Comparison of ENCODE assay signal across 10 mouse cellular contexts in genomic region chr19:56774408-56774962, GRCm38 (mm10). TPM values are rescaled to one million over a fixed set of nuclear protein-coding genes. Genes with fewer than 3 reads are reported as not detected.
DNase-seq lines count a peak whose midpoint lies in the region; ATAC-seq lines count a peak whose summit lies in the region.
"Had no signal": no experiment of that assay in that cellular context is flagged by ENCODE, and none has a peak within 500 bp of the region (broad histone marks: within the 10 kb centered on the region; RNA-seq: fewer than 3 reads in every experiment).

No protein-coding gene starts in this region.

- no peak overlapping the region for H3K9ac ChIP-seq in midbrain, embryonic 15.5 days
- no peak overlapping the region for H3K9ac ChIP-seq in heart, embryonic 13.5 days
- H3K9ac ChIP-seq in midbrain, embryonic 14.5 days (replicated peaks; ENCODE audit: low read length): no peak overlapping the region

- no peak overlapping the region for H3K4me2 ChIP-seq in midbrain, embryonic 15.5 days
- peak overlapping the region; percentile 26; the same call in 1 of the 2 replicates for H3K4me2 ChIP-seq in heart, embryonic 13.5 days
- no peak overlapping the region for H3K4me2 ChIP-seq in midbrain, embryonic 14.5 days (ENCODE audit: low read length)

- 63% methylated on average over 9 of the region's 9 CpGs for WGBS in midbrain, embryonic 10.5 days
- 69% methylated on average over 9 of the region's 9 CpGs for WGBS in midbrain, embryonic 15.5 days
- 22% methylated on average over 9 of the region's 9 CpGs for WGBS in heart, embryonic 13.5 days
- 75% methylated on average over 9 of the region's 9 CpGs for WGBS in midbrain, embryonic 14.5 days

- peaks cover 46% of the 10 kb centered on the region for H3K4me1 ChIP-seq in midbrain, embryonic 10.5 days
- peaks cover 11% of the 10 kb centered on the region for H3K4me1 ChIP-seq in midbrain, embryonic 15.5 days
- peaks cover 49% of the 10 kb centered on the region for H3K4me1 ChIP-seq in heart, embryonic 13.5 days
- H3K4me1 ChIP-seq in midbrain, embryonic 14.5 days (ENCODE audit: control insufficient read depth, insufficient read depth, low read length): peaks cover 21% of the 10 kb centered on the region

- H3K36me3 ChIP-seq in midbrain, embryonic 10.5 days: no peaks in the 10 kb centered on the region
- no peaks in the 10 kb centered on the region for H3K36me3 ChIP-seq in midbrain, embryonic 15.5 days (replicated peaks)
- H3K36me3 ChIP-seq in heart, embryonic 13.5 days: no peaks in the 10 kb centered on the region
- H3K36me3 ChIP-seq in midbrain, embryonic 14.5 days (ENCODE audit: control insufficient read depth, insufficient read depth, low read length): no peaks in the 10 kb centered on the region

- ATAC-seq in midbrain, embryonic 15.5 days (replicated peaks): no peak
- peak; percentile 40; the same call in 1 of the 2 replicates for ATAC-seq in heart, embryonic 13.5 days (ENCODE audit: extremely low read depth, insufficient number of reproducible peaks, low FRiP score, low TSS enrichment)
- no peak for ATAC-seq in midbrain, embryonic 14.5 days (ENCODE audit: low FRiP score, low TSS enrichment)

- no peak for DNase-seq in midbrain, embryonic 10.5 days (ENCODE audit: low spot score)
- DNase-seq in lung, postnatal 14 days: peak; percentile 15
- no peak for DNase-seq in cerebellum, postnatal 4 days (ENCODE audit: low spot score in 2 of 2)
- DNase-seq in neural tube, embryonic 10.5 days (ENCODE audit: extremely low spot score, low spot score): no peak
- DNase-seq in midbrain, embryonic 14.5 days: no peak
- DNase-seq: right cerebral cortex, postnatal 25 days had no signal

- H3K9me3 ChIP-seq in midbrain, embryonic 10.5 days (replicated peaks): no peaks in the 10 kb centered on the region
- no peaks in the 10 kb centered on the region for H3K9me3 ChIP-seq in midbrain, embryonic 15.5 days
- H3K9me3 ChIP-seq in heart, embryonic 13.5 days: no peaks in the 10 kb centered on the region
- H3K9me3 ChIP-seq in midbrain, embryonic 14.5 days (ENCODE audit: control insufficient read depth, low read length): no peaks in the 10 kb centered on the region

- 0 out of 2 replicates have a peak overlapping the region, but pooled peaks have one; percentile 30 for H3K27ac ChIP-seq in midbrain, embryonic 10.5 days (replicated peaks)
- H3K27ac ChIP-seq in midbrain, embryonic 15.5 days: no peak overlapping the region
- H3K27ac ChIP-seq in heart, embryonic 13.5 days (replicated peaks): peak overlapping the region; percentile 89
- no peak overlapping the region for H3K27ac ChIP-seq in midbrain, embryonic 14.5 days (replicated peaks; ENCODE audit: low read depth, low read length)
- H3K27ac ChIP-seq: kidney, postnatal 0 days had no signal

- peaks cover 87% of the 10 kb centered on the region for H3K27me3 ChIP-seq in midbrain, embryonic 10.5 days (ENCODE audit: low read depth, poor library complexity, severe bottlenecking)
- H3K27me3 ChIP-seq in midbrain, embryonic 15.5 days (replicated peaks): peaks cover 31% of the 10 kb centered on the region
- no peaks in the 10 kb centered on the region; the same call in 1 of the 2 replicates for H3K27me3 ChIP-seq in heart, embryonic 13.5 days (replicated peaks)
- H3K27me3 ChIP-seq in midbrain, embryonic 14.5 days (ENCODE audit: control insufficient read depth, insufficient read depth, low read length): peaks cover 31% of the 10 kb centered on the region

- H3K4me3 ChIP-seq in midbrain, embryonic 10.5 days: no peak overlapping the region
- no peak overlapping the region for H3K4me3 ChIP-seq in midbrain, embryonic 15.5 days
- no peak overlapping the region for H3K4me3 ChIP-seq in heart, embryonic 13.5 days
- no peak overlapping the region for H3K4me3 ChIP-seq in midbrain, embryonic 14.5 days (replicated peaks; ENCODE audit: low read depth, low read length)
- H3K4me3 ChIP-seq: erythroblast, embryonic 14.5 days had no signal

RNA-seq across cellular contexts. Expression of gene Ccdc186, which starts 47.5 kb away (rescaled TPM):
- polyA plus RNA-seq in midbrain, embryonic 10.5 days (2016; fragmentation: Nextera tagmentation; extraction: Ambion mirVana): 15.4 and 17.6 TPM in 2 replicates
- polyA plus RNA-seq in midbrain, embryonic 15.5 days (2015; fragmentation: Nextera tagmentation; extraction: Ambion mirVana): 25.3 and 27.3 TPM in 2 replicates
- polyA plus RNA-seq in heart, embryonic 13.5 days (2015; fragmentation: Nextera tagmentation; extraction: Ambion mirVana): 15.6 and 15.8 TPM in 2 replicates
- 24.6 and 27.7 TPM in 2 replicates for polyA plus RNA-seq in midbrain, embryonic 14.5 days (2014; fragmentation: Nextera tagmentation; extraction: Ambion mirVana)

RNA-seq across cellular contexts. Expression of gene Tdrd1, which starts 51.5 kb away (rescaled TPM):
- 0.32 TPM in 2 replicates for polyA plus RNA-seq in midbrain, embryonic 10.5 days (2016; fragmentation: Nextera tagmentation; extraction: Ambion mirVana)
- polyA plus RNA-seq in midbrain, embryonic 15.5 days (2015; fragmentation: Nextera tagmentation; extraction: Ambion mirVana): 0.72 and 0.88 TPM in 2 replicates
- polyA plus RNA-seq in heart, embryonic 13.5 days (2015; fragmentation: Nextera tagmentation; extraction: Ambion mirVana): 0.52 and 0.75 TPM in 2 replicates
- 0.27 and 0.63 TPM in 2 replicates for polyA plus RNA-seq in midbrain, embryonic 14.5 days (2014; fragmentation: Nextera tagmentation; extraction: Ambion mirVana)
- polyA plus RNA-seq: erythroblast, embryonic 14.5 days had no signal

RNA-seq across cellular contexts. Expression of gene Adrb1, which starts 52.5 kb away (rescaled TPM):
- 0.09 and 0.19 TPM in 2 replicates for polyA plus RNA-seq in midbrain, embryonic 10.5 days (2016; fragmentation: Nextera tagmentation; extraction: Ambion mirVana)
- polyA plus RNA-seq in midbrain, embryonic 15.5 days (2015; fragmentation: Nextera tagmentation; extraction: Ambion mirVana): 1.3 and 1.4 TPM in 2 replicates
- 2.9 and 3.0 TPM in 2 replicates for polyA plus RNA-seq in heart, embryonic 13.5 days (2015; fragmentation: Nextera tagmentation; extraction: Ambion mirVana)
- polyA plus RNA-seq in midbrain, embryonic 14.5 days (2014; fragmentation: Nextera tagmentation; extraction: Ambion mirVana): 0.91 and 1.2 TPM in 2 replicates

Comparison
In these comparisons a context has a peak if more than half of its experiments do, and no peak if none do; other contexts are left out.
1. H3K27ac ChIP-seq: peak in midbrain, embryonic 10.5 days (single experiment) and heart, embryonic 13.5 days (single experiment); none in midbrain, embryonic 15.5 days (single experiment) and midbrain, embryonic 14.5 days (single experiment).